Mouse (Mus musculus) left cerebral cortex, postnatal 10 days (tissue): ENCODE measurements around the gene Trp53i13. TPM values are rescaled to one million over a fixed set of nuclear protein-coding genes. Genes with fewer than 3 reads are reported as not detected.

ENCODE experiments used
- DNase-seq, 2 experiments: peaks; one replicate each; pipeline ENCODE4 v3.0.0; 2021 to 2022; ENCODE audit warnings: low spot score in 2 of 2, mixed read lengths in 1 of 2; ENCODE audit errors: extremely low spot score in 1 of 2
- intact Hi-C: fragments of 180-260 bp; cut with DNase I; formaldehyde crosslinking; loops from one replicate; pipeline ENCODE4 v1.15.1; 2025
- total RNA-seq, 2 experiments: library from RNA; stranded (reverse); gene quantifications; 2 replicates each; pipeline ENCODE4 v1.2.3; 2021

Trp53i13 gene
- total RNA-seq, 2 experiments from 2014 or later: 3.3 to 3.8 TPM

DNA sequence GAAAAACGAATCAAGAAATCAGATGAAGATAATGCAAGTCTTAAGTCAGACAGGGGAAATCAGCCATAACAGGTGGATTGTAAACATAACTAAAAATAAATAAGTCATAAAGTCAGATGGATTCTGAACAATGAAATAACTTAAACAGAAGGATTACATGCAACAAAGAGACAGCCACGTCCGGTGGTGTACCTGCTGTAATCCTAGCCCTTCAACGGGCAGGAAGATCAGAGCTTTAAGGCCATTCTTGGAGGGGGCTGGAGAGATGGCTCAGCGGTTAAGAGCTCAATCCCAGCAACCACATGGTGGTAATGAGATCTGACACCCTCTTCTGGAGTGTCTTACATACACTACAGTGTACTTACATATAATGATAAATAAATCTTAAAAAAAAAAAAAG lies 4.4 kb downstream of the Trp53i13 start:
- DNase-seq: no peak
- intact Hi-C loops: no loop called here

GRCm38 (mm10) chr11:77508068-77509021 lies 7.4 kb downstream of the Trp53i13 start:
- DNase-seq: peak in 1 of 2 experiments; percentile 92
- intact Hi-C loops: no loop called here

DNA sequence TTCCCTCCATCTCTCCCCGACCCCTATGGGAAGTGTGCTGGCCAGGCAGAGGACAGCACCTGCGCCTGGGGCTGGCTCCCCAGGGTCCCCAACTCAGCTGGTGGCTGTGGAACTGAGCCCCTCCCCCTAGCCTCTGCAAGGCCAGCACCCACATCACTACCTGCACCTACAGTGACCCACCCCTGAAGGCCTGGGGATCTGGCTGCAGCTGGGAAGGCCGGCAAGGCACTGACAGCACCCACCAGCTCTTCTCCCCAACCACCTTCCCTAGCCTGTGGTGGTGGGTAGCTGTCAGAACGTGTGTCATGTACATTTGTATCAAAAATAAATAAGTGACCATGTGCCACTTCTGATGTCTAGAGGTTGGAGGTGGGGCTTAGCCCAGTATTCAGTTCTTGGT lies 8.4 kb downstream of the Trp53i13 start:
- DNase-seq: peak in 1 of 2 experiments; percentile 33
- intact Hi-C loops: no loop called here

DNA sequence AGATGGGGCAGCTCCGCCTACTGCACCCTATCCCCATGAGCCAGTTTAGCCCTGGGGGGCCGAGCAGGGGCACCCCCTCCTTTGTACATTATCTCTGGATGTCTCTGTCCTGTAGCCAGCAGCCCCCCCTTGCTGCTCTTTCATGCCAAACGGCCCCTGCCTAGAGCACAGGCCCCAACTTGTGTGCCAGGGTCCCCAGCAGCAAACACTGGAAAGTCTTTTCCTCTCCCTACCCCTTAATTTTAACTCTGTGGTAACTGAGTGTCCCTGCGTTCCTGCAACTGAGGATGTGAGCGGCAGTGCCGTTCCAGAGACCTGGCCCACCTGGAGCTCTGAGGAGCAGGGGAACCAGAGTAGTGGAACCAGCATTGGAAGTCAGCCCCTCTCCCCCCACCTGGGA lies 8.8 kb downstream of the Trp53i13 start:
- DNase-seq: peak in 1 of 2 experiments; percentile 22
- intact Hi-C loops: no loop called here

GRCm38 (mm10) chr11:77506273-77506672 lies 9.5 kb downstream of the Trp53i13 start:
- peak in 1 of 2 experiments; percentile 34 for DNase-seq
- intact Hi-C loops: no loop called here

DNA sequence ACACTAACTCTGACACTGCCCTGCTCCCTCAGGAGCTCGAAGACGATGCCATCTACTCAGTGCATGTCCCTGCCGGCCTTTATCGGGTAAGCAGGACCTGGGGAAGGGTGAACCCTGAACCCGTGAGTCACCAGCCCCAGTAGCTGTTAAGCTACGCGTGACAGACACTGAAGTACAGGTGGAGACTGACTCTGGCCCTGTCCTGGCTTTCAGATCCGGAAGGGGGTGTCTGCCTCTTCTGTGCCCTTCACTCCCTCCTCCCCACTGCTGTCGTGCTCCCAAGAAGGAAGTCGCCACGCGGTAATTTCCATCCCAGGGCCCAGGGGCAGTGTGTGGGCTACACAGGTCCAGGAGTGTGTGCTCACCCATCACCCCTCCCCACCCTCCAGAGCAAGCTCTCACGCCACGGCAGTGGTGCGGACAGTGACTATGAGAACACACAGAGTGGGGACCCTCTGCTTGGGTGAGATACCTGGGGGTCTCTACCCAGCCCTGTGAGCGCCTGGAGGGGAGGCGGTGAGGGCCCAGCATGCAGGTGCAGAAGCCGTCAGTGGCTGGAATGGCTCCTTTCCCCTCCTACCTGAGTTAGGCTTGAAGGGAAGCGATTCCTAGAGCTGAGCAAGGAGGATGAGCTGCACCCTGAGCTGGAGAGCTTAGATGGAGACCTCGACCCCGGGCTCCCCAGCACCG lies 10.3 kb downstream of the Trp53i13 start:
- DNase-seq: no peak

DNA sequence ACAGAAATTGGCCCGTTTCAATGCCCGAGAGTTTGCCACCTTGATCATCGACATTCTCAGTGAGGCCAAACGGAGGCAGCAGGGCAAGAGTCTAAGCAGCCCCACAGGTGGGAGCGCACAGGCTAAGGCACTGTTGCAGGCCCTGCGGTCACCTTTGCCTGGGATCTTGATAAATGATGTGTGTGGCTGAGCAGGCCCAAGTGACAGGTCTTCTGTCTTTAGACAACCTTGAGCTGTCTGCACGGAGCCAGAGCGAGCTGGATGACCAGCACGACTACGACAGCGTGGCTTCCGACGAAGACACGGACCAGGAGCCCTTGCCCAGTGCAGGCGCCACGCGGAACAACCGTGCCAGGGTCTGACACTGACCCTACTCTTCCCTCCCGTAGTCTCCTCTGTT lies 11.4 kb downstream of the Trp53i13 start:
- intact Hi-C loops: no loop called here
- DNase-seq: no peak

More for the DNA sequence above, 10.3 kb downstream of the Trp53i13 start:
- intact Hi-C loops: no loop called here

DNA sequence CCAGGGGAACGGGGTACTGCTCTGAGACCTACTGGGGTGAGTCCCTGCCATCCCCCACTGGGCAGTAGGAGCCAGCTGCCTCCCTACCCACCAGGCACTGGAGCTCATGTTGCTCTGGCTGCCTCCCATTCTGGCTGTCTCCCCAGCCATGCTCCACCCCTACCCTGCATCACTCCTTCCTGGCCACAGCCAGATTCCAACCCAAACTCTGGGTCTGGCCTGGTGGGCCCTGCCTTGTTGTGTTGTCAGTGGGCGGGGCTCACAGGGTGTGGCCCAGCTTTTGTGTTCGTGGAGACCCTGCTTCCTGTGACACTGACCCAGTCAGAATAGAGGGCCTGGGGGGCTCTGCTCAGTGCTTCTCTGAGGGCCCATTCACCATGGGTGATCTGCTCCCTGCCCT lies 12.3 kb downstream of the Trp53i13 start:
- DNase-seq: peak in 1 of 2 experiments; percentile 65
- intact Hi-C loops: no loop called here

GRCm38 (mm10) chr11:77502481-77502880 lies 13.3 kb downstream of the Trp53i13 start:
- intact Hi-C loops: no loop called here
- DNase-seq: no peak

DNA sequence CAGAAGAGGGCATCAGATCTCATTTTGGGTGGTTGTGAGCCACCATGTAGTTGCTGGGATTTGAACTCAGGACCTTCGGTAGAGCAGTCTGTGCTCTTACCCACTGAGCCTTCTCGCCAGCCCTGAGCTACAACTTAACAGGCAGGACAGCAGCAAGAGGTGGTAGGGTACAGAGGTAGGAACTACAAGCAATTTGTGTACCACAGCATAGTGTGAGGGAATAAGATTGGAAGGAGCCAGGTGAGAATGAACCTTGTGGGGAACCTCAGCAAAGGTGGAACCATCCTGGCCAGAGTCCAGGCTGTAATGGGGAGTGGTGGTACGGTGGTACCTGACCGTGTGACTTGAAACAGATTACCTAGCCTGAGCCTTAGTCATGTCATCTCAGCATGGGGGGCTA lies 13.8 kb downstream of the Trp53i13 start:
- intact Hi-C loops: no loop called here

DNA sequence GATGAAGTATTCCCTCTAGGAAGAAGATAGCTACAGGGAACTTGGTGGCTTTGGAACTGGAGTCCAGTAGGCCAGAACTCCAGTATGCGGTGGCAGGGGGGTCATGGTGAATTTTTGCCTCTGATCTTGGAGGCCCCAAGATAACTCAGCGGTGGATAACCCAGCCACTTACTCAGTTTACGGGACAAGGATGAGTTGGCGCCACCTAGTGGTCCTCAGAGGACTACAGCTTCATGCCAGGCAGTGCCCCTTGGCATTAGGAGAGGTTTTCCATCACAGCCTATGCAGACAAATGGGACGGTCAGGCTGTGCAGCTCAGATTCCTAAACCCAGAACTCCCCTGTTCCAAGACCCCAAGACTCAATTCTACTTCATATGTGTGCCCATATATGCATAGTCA lies 14.4 kb downstream of the Trp53i13 start:
- DNase-seq: peak; percentile 74 to 82
- intact Hi-C loops: no loop called here

More for the DNA sequence above, 13.8 kb downstream of the Trp53i13 start:
- DNase-seq: no peak

DNA sequence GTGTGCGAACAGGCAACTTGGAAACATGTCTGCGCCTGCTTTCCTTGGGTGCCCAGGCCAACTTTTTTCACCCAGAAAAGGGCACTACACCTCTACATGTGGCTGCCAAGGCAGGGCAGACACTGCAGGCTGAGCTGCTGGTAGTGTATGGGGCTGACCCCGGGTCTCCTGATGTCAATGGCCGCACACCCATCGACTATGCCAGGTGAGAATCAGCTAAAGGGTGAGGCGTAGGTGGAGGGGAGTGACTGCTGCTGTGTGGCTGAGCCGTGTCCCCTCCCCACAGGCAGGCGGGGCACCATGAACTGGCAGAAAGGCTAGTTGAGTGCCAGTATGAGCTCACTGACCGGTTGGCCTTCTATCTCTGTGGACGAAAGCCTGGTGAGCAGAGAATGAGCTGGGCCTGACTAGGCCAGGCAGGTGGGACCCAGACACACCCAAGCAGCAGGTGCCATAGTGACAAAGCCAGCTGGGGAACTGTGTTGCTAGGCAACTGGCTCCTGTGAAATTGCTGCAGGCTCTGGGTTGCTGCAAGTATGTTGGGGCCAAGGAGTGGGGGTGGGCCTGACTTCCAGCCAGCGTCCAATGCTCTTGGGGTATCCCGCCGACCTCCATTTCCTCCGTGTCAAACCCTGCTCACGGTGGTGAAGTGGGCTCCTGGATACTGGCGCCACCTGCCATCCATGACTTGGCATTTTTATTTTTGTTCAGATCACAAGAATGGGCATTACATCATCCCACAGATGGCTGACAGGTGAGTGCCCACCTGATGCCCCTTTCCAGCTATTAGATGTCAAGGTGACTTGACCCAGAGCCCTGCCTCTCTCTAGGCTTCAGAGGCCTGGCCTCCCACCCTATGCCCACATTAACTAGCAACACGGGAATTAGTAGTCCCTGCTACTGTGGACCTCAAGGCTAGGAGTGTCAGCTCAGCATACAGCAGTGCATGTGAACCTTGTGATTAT lies 15.1 kb downstream of the Trp53i13 start:
- no peak for DNase-seq
- intact Hi-C loops: no loop called here

DNA sequence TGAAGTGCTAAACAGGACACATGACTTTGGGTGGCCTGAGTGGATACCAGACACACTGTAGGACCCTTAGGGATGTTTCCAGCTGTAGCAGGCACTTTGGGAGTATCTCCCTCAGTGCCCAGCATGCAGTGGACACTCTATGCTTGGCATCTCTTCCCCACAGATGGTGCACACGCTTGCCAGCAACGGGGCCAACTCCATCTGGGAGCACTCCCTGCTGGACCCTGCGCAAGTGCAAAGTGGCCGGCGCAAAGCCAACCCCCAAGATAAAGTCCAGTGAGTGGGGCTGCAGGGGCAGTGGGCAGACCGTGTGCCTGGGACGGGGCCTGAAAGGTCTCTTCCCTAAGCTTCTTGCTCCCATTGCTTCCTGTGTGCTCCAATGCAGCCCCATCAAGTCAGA lies 16.4 kb downstream of the Trp53i13 start:
- intact Hi-C loops: no loop called here
- DNase-seq: no peak

- intact Hi-C loops: no loop called here
- DNase-seq: no peak
These were observed 17.3 kb downstream of the Trp53i13 start for GRCm38 (mm10) chr11:77498261-77499139.

- DNase-seq: peak in 1 of 2 experiments; percentile 71
- intact Hi-C loops: no loop called here
These were observed 17.9 kb downstream of the Trp53i13 start for GRCm38 (mm10) chr11:77497851-77498250.

DNA sequence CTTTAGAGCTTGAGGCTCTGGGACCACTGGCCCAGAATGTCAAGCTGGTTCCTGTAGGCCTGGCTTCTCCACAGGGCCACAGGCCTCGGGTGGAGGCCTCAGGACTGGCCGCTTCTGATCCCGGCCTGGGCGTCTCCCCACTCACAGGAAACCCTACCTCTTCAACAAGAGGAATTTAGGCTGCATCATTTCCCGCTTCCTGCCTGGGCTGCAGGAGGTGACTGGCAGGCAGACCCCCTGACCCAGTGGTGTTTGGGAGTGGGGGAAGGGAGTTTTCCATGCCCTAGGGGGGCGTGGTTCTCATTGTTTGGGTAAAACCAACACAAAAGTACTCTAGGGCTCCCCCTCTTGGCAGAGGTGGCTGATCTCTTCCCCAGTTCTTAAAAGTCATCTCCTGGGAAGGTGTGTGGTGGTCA lies 18.4 kb downstream of the Trp53i13 start:
- intact Hi-C loops: no loop called here

GRCm38 (mm10) chr11:77495507-77495906 lies 20.3 kb downstream of the Trp53i13 start:
- intact Hi-C loops: no loop called here
- DNase-seq: no peak

More for the DNA sequence above, 18.4 kb downstream of the Trp53i13 start:
- DNase-seq: peak in 1 of 2 experiments; percentile 88

DNA sequence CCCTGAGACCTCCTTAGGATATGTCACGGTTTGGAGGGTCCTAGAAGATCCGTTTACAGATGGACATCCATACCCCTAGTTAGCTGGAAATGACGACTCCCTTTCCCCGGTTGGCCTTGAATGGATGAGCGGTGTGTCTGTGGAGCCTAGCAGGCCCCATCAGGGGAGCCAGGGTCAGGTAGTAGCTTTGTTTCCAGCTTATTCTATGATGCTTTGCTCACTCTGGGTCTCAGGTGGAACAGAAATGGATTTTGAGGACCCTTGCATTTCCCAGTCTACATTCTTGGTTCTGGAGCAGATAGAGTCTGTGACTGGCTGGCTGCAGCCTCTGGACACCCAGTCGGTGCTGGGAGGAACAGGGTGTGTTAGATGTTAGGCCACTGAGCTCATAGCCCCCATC lies 21.0 kb downstream of the Trp53i13 start:
- intact Hi-C loops: loop anchor here (5.0 kb wide), 1 partner anchor 128 kb away; no protein-coding TSS in a partner anchor
- DNase-seq: no peak
